Mouse (Mus musculus) G1E-ER4 (cell line): ENCODE measurements around the gene Fryl. TPM values are rescaled to one million over a fixed set of nuclear protein-coding genes. Genes with fewer than 3 reads are reported as not detected.

Experiments
- GATA1 ChIP-seq: IDR thresholded peaks from one replicate; pipeline ENCODE4 v1.8.0; 2012; ENCODE audit warnings: low read length, inconsistent platforms
- polyA plus RNA-seq: library from polyadenylated mRNA; stranded (reverse); fragments of >175 nt; gene quantifications from 2 replicates; pipeline ENCODE4 v1.2.3, GENCODE M21; 2012

Fryl gene
- polyA plus RNA-seq, 1 experiment, result 125 TPM

DNA sequence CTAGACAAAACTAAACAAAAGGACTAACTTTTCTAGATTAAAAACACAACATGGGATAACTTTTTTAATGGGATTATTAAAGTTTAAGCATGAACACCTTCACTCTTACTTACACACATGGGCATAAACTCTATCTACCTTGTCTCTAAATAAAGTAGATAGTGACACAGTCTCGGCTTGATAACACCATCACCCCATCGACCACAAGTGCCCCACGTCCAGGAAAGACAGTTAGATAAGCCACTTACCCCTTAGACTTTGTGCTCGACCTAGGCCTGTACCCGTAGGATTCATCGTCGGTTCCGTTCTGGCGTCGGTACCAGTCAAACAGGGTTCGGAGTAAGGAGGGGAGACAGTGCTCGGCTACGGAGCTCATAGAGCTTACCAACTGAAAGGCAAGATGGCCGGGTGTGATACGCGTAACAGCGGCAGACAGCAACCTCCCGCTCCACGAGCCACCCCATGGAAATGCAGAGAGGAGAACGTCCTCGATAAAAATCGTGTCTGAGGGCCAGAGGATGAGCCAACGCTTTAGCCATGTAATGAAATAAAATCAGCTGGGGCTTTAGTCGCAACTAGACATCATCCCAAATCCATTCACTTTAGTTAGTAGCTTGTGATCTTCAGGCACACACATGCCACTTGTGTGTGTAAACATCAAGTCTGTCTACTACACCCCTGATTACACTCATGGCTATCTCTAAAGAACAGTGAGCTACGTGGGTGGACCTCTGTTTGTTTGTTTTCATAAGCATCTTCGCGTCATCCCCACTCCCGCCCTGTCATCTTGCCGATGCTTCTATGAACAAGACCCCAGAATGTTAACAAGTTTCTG is 123.2 kb downstream of the Fryl start:
- peak; percentile 68 for TF ChIP-seq GATA1

DNA sequence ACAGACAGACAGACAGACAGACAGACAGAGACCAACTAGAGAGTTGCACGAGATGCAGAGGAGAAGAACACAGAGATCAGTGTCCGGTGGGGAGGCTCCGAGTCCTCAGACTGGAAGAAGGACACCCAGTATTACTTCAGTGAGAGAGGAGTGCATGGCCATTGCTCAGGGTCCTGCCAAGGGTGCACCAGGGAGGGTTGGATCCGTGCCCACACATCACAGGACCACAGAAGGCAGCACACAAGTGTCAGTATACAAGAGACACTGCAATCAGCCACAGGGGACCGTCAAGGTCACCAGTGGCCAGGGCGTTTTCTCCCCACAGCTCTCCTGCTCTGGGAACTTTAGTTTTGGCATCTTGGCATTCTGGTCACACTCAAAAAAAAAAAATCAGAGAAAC is 125.4 kb downstream of the Fryl start:
- TF ChIP-seq GATA1, result no peak

DNA sequence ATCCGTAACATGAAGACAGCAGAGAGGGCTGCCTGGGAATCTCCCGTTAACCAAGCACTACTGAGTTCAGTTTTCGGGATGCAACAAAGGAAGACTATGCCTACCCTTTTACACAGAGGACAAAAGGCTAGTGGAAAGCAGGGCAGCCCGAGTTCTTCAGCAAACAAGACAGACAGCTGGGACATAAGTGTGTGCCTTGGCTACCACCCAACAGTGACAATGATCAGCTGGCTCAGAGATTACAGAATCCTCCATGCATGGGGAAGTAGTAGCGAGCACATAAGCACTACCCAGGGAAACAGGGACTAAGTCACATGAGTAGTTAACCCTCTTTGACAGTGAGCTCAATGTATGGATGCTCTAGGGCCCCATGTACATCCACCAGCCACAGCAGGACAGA is 126.5 kb downstream of the Fryl start:
- TF ChIP-seq GATA1, result no peak

DNA sequence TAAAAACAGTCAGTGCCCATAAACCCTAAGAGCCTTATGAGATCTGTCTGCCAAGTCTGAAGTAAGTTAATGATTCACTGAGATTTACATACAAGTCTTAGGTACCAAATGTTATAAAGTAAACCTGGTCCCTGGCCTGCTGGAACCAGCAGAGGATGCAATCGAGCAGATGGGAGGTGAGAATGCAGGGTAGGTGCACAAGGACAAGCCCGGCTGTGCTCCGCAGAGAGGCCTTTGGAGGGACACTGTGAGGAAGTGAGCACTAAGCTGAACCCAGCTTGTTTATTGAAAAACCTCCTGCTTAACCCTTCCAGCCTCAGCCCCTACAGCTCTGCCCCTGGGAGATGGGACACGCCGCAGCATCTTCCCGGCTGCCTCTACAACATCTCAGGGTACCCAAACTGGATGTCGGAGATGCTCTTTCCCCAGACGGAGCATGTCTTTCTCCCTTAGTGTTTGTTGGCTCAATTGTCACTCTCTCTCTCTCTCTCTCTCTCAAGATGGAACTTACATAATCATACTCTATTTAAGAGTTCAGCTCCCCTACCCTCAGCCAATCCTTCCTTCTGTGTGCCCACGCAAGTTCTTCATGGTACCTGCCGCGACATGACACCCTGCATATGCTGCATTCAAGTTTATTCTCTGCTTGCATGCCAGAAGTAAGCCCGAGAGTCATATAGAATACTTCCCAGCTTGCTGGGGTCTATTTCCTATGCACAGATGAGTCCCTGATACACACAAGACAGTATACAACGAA is 136.3 kb downstream of the Fryl start:
- TF ChIP-seq GATA1, result no peak

DNA sequence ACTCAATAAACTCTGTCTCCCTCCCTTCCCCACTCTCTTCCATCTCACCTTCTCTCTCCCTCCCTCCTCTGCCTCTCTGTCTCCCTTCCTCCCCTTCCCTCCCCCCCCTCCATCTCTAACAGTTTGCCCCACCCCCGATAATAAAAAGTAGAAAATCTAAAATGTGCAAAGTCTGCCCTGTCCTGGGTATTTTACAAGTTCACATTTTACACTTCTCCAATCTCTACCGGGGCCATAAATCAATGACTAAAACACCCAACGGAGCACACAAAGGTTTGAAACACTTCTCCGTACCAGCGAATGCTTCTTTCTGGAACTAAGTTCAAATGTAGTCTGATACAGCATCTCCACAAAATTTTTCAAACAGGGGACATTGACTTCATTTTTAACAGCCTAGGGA is 136.9 kb downstream of the Fryl start:
- no peak for TF ChIP-seq GATA1

DNA sequence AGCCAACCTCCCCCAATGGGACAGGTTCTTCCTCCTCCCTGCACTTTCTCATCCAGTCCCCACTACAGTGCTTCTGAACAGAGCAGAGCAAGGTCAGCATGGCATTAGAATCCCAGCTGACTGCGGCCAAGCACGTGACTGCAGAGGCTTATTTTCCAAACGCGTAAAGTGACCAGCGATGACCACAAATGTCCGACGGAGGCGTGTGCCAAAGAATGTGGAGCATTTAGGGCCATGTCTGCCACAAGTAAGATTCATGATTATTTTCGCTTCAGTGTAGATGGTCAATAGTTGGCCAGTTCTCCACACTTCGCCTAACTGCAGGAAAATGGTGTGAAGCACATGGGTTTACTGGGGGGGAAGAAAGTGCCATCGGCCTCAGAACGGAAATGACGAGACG is 137.6 kb downstream of the Fryl start:
- TF ChIP-seq GATA1, result no peak

DNA sequence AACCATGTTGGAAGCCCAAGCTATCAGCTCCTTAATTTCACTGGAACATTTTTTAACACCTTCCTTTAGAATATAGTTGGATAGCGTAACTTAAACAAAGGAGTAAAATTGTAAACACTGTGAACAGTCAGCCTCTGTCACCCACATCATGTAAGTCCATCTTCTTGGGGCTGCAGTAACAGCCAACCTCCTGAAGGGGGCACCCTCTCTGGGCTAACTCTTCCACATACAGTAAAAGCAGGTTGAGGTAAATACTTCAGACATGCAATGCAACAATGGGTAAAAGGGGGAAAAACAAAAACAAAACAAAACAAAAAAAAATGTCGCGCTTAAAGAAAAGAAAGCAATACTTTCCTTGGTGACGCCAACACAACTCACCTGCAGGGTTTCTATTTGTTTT is 141.5 kb downstream of the Fryl start:
- no peak for TF ChIP-seq GATA1

DNA sequence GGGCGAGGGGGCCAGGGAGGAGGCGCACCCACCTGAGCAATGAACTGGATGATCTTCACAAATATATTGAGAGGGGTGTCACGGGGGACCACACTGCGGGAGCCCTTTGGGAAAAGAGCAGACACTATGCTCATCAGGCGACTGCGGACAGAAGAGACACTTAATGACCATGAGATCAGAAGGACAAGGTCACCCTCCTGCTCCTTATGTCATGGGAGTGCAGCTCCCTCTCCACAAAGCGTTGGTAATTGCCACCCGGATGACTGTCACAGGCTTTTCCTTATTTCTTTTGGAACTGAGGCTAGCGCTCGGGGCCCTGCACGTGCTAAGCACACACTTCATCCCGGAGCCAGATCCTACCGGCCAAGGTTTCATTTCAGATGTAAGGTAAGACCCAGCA is 144.1 kb downstream of the Fryl start:
- TF ChIP-seq GATA1, result no peak

DNA sequence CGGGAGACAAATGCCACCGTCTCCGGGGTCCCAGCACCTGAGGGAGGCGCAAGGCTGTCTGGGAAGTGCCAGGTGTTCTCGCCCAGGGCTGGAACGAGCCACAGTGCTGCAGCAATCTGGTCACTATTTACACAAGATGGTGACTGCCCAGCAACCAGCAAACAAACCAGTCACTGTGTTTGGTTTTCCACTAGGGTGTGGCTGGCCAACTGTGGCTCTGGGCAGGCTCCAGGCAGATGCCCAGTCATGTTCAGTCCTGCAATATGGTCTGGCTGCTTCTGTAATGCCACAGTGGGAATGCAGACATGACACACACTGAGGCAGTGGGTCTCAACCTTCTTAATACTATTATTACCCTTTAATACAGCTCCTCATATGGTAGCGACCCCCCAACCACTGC is 152.8 kb downstream of the Fryl start:
- no peak for TF ChIP-seq GATA1

DNA sequence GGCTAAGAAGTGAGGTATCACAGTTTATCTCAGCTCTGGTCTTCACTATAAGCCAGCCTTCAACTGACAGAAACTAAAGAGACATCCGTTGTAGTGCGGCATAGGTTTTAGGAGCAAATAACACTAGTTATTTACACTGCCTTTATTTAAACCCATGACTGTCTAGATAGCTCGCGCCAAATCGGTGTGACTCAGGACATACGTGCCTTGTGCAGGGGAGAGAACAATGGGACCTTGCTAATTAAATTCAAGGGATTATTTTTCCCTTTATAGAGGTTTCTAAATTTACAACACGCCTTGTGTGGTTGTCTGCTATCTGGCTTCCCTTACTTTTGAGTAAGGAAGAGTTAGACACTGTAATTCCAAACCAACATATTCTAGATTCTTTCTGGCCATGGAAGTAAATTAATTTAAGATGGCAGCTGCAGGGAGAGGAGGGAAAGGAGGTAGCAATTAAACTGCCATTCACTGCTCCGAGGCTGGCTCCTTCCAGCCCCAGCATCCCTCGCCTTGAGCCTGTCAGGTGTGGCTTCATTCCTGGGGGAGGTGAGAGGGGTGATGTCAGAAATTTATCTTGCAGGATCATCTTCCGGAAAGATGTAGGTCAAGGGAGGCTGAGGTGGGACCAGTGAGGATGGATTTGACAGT is 154.0 kb downstream of the Fryl start:
- no peak for TF ChIP-seq GATA1

DNA sequence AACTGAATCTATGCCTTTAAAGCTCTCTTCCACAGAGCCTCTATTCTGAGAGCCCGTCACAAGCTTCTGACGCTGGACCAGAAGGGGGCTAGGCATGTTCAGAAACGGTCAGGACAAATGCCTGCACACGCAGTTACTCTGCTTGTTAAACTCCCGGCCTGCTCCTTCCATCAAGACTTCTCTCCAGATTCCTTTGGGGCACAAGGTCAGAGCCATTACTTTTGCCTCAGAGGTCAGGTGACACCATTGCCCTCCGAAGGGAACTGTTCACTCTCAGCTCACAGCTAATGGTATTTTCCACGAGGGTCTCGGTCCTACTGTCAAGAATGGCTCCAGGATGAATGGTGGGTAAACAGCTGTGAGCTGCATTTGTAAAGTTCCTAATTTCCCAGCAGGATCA is 164.2 kb downstream of the Fryl start:
- no peak for TF ChIP-seq GATA1

DNA sequence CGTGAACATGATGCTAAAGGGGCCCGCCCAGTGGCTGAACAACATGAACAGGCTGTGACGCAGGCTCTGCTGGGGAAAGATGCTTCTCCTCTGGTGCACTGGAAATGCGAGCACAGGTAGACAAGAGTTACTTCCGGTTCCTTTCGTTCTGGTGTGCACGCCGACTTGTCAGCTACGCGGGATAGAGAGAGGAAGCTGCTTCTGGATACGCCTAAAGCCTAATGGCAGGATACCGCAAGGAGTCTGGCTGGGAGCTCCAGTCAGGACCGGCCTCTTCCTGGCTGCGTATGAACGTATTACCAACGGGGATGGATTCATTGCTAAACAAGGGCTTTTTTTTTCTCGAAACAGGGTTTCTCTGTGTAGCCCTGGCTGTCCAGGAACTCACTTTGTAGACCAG is 167.3 kb downstream of the Fryl start:
- no peak for TF ChIP-seq GATA1

DNA sequence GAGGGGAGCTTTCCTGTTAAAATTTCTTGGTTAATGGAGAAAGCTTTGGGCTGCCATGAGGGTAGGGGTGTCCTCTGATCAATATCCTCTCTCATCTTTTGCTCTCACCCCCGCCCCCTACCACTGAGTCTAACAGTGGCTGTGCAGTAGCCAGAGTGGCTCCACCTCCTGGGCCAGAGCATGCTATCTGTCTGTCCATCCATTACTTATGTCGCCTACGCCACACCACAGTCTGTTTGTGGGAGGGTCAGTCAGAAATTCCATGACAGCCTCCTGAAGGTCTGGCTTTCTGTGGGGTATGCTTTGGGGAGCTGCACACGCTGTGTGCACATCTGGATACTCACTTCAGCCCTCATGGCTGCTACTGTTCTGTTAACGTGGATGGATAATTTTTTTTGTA is 174.9 kb downstream of the Fryl start:
- no peak for TF ChIP-seq GATA1

DNA sequence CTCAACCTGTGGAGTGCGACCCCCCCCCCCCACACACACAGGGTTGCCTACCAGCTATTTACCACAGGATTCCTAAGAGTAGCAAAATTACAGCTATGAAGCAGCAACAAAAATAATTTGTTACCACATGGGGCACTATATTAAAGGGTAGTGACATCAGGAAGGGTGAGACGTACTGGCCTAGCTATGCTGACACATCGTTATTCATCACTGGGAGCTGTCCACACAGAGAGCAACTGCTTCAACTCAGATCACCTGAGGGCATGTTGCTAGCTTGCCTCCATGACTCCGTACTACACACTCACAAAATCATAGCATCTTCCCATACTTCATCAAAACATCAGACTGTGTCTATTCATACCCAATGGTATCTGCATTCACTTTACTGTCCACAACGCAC is 176.6 kb downstream of the Fryl start:
- TF ChIP-seq GATA1, result no peak

DNA sequence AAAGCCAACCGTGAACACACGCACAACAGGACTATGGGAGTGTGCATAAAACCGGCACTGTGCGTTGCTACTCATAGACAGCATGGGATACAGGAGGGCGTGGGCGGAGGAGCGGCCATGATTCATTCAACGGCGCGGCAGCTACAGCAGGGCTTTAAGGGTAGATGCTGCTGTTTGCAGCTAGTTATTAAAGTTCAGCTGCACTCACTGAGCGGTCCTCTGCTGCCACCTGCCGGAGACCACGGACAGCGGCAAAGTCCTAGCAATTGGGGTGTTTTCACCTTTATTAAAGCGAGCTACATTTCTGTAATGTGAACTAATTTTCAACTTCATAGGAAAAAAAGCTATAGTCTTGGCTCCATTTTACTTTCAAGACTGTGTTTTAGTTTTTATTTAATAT is 185.1 kb downstream of the Fryl start:
- no peak for TF ChIP-seq GATA1

DNA sequence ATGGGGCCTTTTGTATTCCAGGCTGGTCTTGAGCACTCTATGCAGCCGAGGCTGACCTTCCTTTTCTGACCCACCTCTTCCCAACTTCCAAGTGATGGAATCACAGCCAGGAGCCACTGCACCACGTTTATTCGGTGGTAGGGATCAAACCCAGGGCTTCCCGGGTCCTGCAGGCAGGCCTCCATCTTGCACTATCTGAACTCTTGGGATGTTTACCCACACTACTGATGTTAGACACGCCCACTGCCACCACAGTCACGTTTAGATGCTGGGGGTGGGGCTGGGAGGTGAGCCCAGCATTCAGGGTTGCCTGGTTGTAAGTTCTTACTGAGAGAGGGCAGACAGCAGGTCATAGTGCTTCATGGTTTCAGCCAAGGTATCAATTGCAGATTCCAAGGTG is 189.5 kb downstream of the Fryl start:
- TF ChIP-seq GATA1, result no peak
